Mouse (Mus musculus): ENCODE results near the gene Gm4952. TPM values are rescaled to one million over a fixed set of nuclear protein-coding genes. Genes with fewer than 3 reads are reported as not detected.

Gm4952 gene
- total RNA-seq, 2 experiments from 2014 or later = not detected

Other genes starting within 250 kb of the Gm4952 start
- gene Olfr1440, start 212.7 kb upstream of the Gm4952 start, total RNA-seq (2021) = not detected
- gene Olfr1441, start 182.5 kb upstream of the Gm4952 start, total RNA-seq (2021) = not detected
- not detected for gene Pfpl, start 172.1 kb upstream of the Gm4952 start, total RNA-seq (2021)
- 1 to 10 TPM; 6.6 to 7.1 TPM for gene Mpeg1, start 139.2 kb upstream of the Gm4952 start, total RNA-seq (2021)
- gene Dtx4, start 98.5 kb upstream of the Gm4952 start, total RNA-seq (2021) = 1 to 10 TPM; 7.6 to 9.7 TPM
- 1 to 10 TPM; 5.8 to 7.3 TPM for gene Fam111a, start 54.2 kb upstream of the Gm4952 start, total RNA-seq (2021)
- not detected for gene Glyat, start 33.3 kb downstream of the Gm4952 start, total RNA-seq (2021)
- not detected for gene Olfr1442, start 70.5 kb downstream of the Gm4952 start, total RNA-seq (2021)
- gene Olfr1443, start 78.1 kb downstream of the Gm4952 start, total RNA-seq (2021) = not detected
- gene Keg1, start 95.8 kb downstream of the Gm4952 start, total RNA-seq (2021) = not detected
- gene Cntf, start 165.7 kb downstream of the Gm4952 start, total RNA-seq (2021) = 1 to 10 TPM; 1.6 to 2.0 TPM
- gene Zfp91, start 196.2 kb downstream of the Gm4952 start, total RNA-seq (2021) = 10 to 100 TPM; 69.4 to 70.8 TPM
- gene Lpxn, start 196.2 kb downstream of the Gm4952 start, total RNA-seq (2021) = 1 to 10 TPM; 1.1 to 1.3 TPM
- gene Gm5244, start 246.7 kb downstream of the Gm4952 start, total RNA-seq (2021) = not detected

All from heart, postnatal 14 days (tissue).